ENCODE assay signal across 28 mouse cellular contexts in the genomic region with DNA sequence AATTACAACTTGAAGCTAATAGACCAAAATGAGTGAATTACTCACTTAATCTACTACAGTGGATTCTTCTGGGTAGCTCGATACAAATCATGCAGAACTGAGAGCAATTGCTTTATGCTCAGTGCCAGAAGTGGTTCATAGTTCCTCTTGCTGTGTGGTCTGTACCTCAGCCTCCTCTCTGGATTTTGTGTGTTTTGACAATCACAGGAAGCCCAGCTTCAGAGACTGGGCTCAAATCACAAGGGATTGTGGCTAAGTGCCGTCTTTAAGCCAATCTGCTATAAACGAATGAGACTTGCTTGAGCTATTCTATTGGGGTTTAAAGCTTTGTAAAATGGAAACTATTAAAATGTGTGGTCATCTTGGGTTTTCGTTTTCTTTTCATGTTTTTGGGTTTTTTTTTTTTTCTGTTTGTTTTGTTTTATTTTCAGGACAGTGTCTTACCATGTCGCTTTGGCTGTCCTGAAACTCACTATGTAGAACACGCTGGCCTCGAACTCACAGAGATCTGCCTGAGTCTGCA.
"Had no signal": no experiment of that assay in that cellular context is flagged by ENCODE, and none has a peak within 500 bp of the region (broad histone marks: within the 10 kb centered on the region; RNA-seq: fewer than 3 reads in every experiment).

No protein-coding gene starts in this region.

- H3K27me3 ChIP-seq: embryonic facial prominence, embryonic 12.5 days; embryonic facial prominence, embryonic 13.5 days; embryonic facial prominence, embryonic 15.5 days; forebrain, embryonic 12.5 days; forebrain, embryonic 13.5 days; forebrain, embryonic 15.5 days had no signal

- H3K4me3 ChIP-seq: embryonic facial prominence, embryonic 10.5 days; embryonic facial prominence, embryonic 12.5 days; embryonic facial prominence, embryonic 13.5 days; embryonic facial prominence, embryonic 15.5 days; erythroblast, embryonic 14.5 days; forebrain, embryonic 10.5 days; forebrain, embryonic 12.5 days; forebrain, embryonic 13.5 days; forebrain, embryonic 15.5 days; gastrocnemius, adult 2 months; heart, adult 2 months had no signal

- H3K4me2 ChIP-seq: embryonic facial prominence, embryonic 12.5 days; embryonic facial prominence, embryonic 13.5 days; embryonic facial prominence, embryonic 15.5 days; forebrain, embryonic 12.5 days; forebrain, embryonic 13.5 days; forebrain, embryonic 15.5 days had no signal

- H3K9me3 ChIP-seq: embryonic facial prominence, embryonic 15.5 days; forebrain, embryonic 12.5 days; forebrain, embryonic 13.5 days; forebrain, embryonic 15.5 days had no signal

- DNase-seq: cerebellum, adult 2 months; cerebellum, adult 8-10 months; cerebellum, adult 9-10 months; cerebellum, adult 9-11 months; cerebellum, postnatal 10 days; cerebellum, postnatal 14 days; cerebellum, postnatal 25 days; cerebellum, postnatal 36 days; embryo, embryonic 11 days; forebrain, postnatal 0 days; gastrocnemius, adult 2 months; gastrocnemius, postnatal 10 days; gastrocnemius, postnatal 14 days; gastrocnemius, postnatal 25 days; gastrocnemius, postnatal 36 days; heart, adult 18-20 months had no signal

- H3K4me1 ChIP-seq: embryonic facial prominence, embryonic 10.5 days; embryonic facial prominence, embryonic 12.5 days; embryonic facial prominence, embryonic 13.5 days; embryonic facial prominence, embryonic 15.5 days; forebrain, embryonic 10.5 days; forebrain, embryonic 12.5 days; forebrain, embryonic 13.5 days; forebrain, embryonic 15.5 days had no signal

- H3K9ac ChIP-seq: embryonic facial prominence, embryonic 12.5 days; embryonic facial prominence, embryonic 13.5 days; embryonic facial prominence, embryonic 15.5 days; forebrain, embryonic 12.5 days; forebrain, embryonic 13.5 days; forebrain, embryonic 15.5 days; forebrain, postnatal 0 days had no signal

- ATAC-seq: forebrain, embryonic 13.5 days; forebrain, embryonic 14.5 days; forebrain, embryonic 15.5 days; forebrain, embryonic 16.5 days; forebrain, postnatal 0 days had no signal

- H3K27ac ChIP-seq: embryonic facial prominence, embryonic 10.5 days; embryonic facial prominence, embryonic 12.5 days; embryonic facial prominence, embryonic 13.5 days; embryonic facial prominence, embryonic 15.5 days; forebrain, embryonic 10.5 days; forebrain, embryonic 12.5 days; forebrain, embryonic 13.5 days; forebrain, embryonic 15.5 days; gastrocnemius, adult 2 months; heart, adult 2 months had no signal
